Mouse (Mus musculus) NIH3T3 (cell line): ENCODE measurements around the gene Gm6526.
"Not testable (repeated sequence)": the region's sequence is repeated elsewhere in the genome, so short reads cannot be mapped to it uniquely, and the experiment has no call there.

Experiments used
- DNase-seq: peaks from one replicate; pipeline ENCODE4 v3.0.0-alpha.2; 2012; ENCODE audit warnings: low read depth

The Gm6526 gene

DNA sequence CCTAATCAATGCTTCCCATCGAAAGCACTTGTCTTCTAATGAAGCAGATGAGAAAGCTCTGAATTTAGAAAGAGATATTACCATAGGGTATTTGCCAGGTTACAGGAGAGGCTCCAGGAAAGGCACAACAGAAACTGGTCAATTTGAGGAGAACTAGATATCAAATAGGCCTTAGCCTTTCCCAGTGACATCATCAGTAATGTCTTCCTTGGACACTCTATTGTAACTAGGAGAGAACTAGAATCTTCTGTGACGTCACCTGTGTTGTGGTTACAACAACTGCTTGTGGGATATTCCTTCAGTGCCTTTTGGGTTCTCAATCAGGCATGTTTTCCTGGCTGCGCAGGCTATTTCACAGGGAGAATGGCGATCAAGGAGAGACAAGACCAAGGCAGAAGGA lies at the start of gene Gm6526:
Gm6526 (plus strand) TSS at position 301 of the 400 bp plus-strand sequence.
- not testable (repeated sequence) for DNase-seq

DNA sequence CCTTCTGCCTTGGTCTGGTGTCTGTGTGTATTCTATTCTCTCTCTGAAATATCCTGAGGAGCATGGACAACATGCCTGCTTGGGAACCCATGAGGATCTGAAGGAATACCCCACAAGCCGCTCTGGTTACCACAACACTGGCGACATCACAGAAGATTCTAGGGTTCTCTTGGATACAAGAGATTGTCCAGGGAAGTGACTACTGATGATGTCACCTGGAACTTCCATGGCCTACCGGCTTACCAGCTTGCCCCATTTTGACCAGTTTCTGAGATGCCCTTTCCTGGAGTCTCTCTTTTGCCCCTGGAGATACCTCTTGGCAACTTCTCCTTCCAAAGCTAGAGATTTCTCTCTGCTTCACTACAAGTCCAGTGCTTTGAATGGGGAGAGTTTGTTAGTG lies 20.3 kb upstream of the Gm6526 start, which contains the start of gene Gm16506:
Gm16506 (minus strand) TSS at position 101 of the 400 bp plus-strand sequence.
- DNase-seq = not testable (repeated sequence)

- not testable (repeated sequence) for DNase-seq
Measured at GRCm38 (mm10) chr14:43784645-43785044, 37.0 kb downstream of the Gm6526 start, which contains the start of gene Gm8180. TSS of gene Gm8180 (minus strand) at chr14:43784745.

GRCm38 (mm10) chr14:43793811-43794210 lies 46.1 kb downstream of the Gm6526 start:
- DNase-seq = not testable (repeated sequence)

- no peak for DNase-seq
Measured at GRCm38 (mm10) chr14:43796069-43796904, 48.6 kb downstream of the Gm6526 start.

- DNase-seq = not testable (repeated sequence)
Measured at GRCm38 (mm10) chr14:43796905-43797470, 49.3 kb downstream of the Gm6526 start.

DNA sequence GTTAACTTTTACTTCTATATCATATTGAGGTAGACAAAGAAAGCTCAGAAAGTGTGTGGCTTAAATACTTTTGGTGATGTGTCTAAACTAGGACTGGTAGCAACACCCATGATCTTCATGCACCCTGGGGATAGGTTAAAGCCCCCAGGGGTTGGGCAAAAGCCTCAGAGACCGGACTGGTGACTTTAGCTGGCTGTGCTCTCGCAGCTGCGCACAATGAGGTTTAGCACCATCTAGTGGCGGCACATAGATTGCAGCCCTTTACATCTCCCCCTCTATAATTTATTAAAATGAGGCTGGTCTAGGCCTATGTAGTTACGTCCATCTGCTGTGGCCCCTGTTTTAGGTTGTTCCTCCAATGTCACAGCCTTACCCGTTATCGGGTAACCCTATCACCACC lies 56.8 kb downstream of the Gm6526 start:
- not testable (repeated sequence) for DNase-seq
